Mouse (Mus musculus) sigmoid colon, adult 10 weeks (tissue): ENCODE results near the gene Ttbk1. TPM values are rescaled to one million over a fixed set of nuclear protein-coding genes. Genes with fewer than 3 reads are reported as not detected.

Experiments used
- polyA plus RNA-seq: library from polyadenylated mRNA; stranded (reverse); fragments of 350-450 nt; fragmentation: Illumina TruSeq; extraction: RNeasy Lipid Tissue Mini Kit (QIAGEN cat#74804); gene quantifications from one replicate; pipeline ENCODE4 v1.2.3, GENCODE M21; 2014; ENCODE audit warnings: low read depth, low replicate concordance

Ttbk1 gene
- 0.09 TPM for polyA plus RNA-seq

GRCm38 (mm10) chr17:46487431-46487830, at the start of gene Ttbk1:
TSS of gene Ttbk1 (minus strand) at chr17:46487675.

GRCm38 (mm10) chr17:46496623-46497434, 9.4 kb upstream of the Ttbk1 start, which contains the start of gene Dnph1:
TSS of gene Dnph1 (plus strand) at chr17:46496711.

GRCm38 (mm10) chr17:46438298-46438873, 49.1 kb downstream of the Ttbk1 start, which contains the start of gene Slc22a7:
TSS of gene Slc22a7 (minus strand) at chr17:46438457.

GRCm38 (mm10) chr17:46428761-46429414, 58.6 kb downstream of the Ttbk1 start, which contains the start of gene Crip3:
TSS of gene Crip3 (plus strand) at chr17:46428926.

Other genes with a start within 250 kb of the Ttbk1 start
- gene Polr1c, start 239.6 kb downstream of the Ttbk1 start, polyA plus RNA-seq = 5.7 TPM
- 3.1 TPM for gene Yipf3, start 239.6 kb downstream of the Ttbk1 start, polyA plus RNA-seq
- not detected for gene Lrrc73, start 234.1 kb downstream of the Ttbk1 start, polyA plus RNA-seq
- 0.54 TPM for gene Tjap1, start 204.6 kb downstream of the Ttbk1 start, polyA plus RNA-seq
- gene Dlk2, start 190.3 kb downstream of the Ttbk1 start, polyA plus RNA-seq = not detected
- gene Abcc10, start 159.3 kb downstream of the Ttbk1 start, polyA plus RNA-seq = 0.22 TPM
- 37.2 TPM for gene Zfp318, start 103.9 kb downstream of the Ttbk1 start, polyA plus RNA-seq
- gene Crip3, start 58.7 kb downstream of the Ttbk1 start, polyA plus RNA-seq = not detected
- not detected for gene Slc22a7, start 49.2 kb downstream of the Ttbk1 start, polyA plus RNA-seq
- 1.1 TPM for gene Dnph1, start 9.0 kb upstream of the Ttbk1 start, polyA plus RNA-seq
- gene Cul9, start 58.7 kb upstream of the Ttbk1 start, polyA plus RNA-seq = 0.44 TPM
- gene Srf, start 68.5 kb upstream of the Ttbk1 start, polyA plus RNA-seq = 0.22 TPM
- gene Ptk7, start 141.8 kb upstream of the Ttbk1 start, polyA plus RNA-seq = not detected
- 0.41 TPM for gene Klc4, start 158.3 kb upstream of the Ttbk1 start, polyA plus RNA-seq
- 0.95 TPM for gene Mrpl2, start 158.6 kb upstream of the Ttbk1 start, polyA plus RNA-seq
- 0.19 TPM for gene Cul7, start 162.7 kb upstream of the Ttbk1 start, polyA plus RNA-seq
- gene Rrp36, start 186.7 kb upstream of the Ttbk1 start, polyA plus RNA-seq = 3.3 TPM
- gene Mea1, start 191.1 kb upstream of the Ttbk1 start, polyA plus RNA-seq = 4.2 TPM
- 5.9 TPM for gene Klhdc3, start 193.2 kb upstream of the Ttbk1 start, polyA plus RNA-seq
- 8.6 TPM for gene Ppp2r5d, start 217.4 kb upstream of the Ttbk1 start, polyA plus RNA-seq
- 0.50 TPM for gene Pex6, start 223.8 kb upstream of the Ttbk1 start, polyA plus RNA-seq
- not detected for gene Gnmt, start 241.5 kb upstream of the Ttbk1 start, polyA plus RNA-seq